Mouse (Mus musculus) heart, adult 2 months (tissue): Measurements from ENCODE around the gene Arsg. TPM values are rescaled to one million over a fixed set of nuclear protein-coding genes. Genes with fewer than 3 reads are reported as not detected.

Source experiments
- DNase-seq, 2 experiments: peaks; one replicate each; pipeline ENCODE4 v3.0.0; 2021
- H3K27ac ChIP-seq: fragments of 200-600 bp; 2 replicates; pipeline ENCODE4 v1.8.1; 2022
- H3K27me3 ChIP-seq: fragments of 200-500 bp; 2 replicates; pipeline ENCODE4 v1.6.1; 2012; ENCODE audit warnings: mild to moderate bottlenecking, low read length, inconsistent platforms, mixed read lengths; ENCODE audit not compliant: control insufficient read depth, insufficient read depth
- H3K36me3 ChIP-seq: fragments of 200-500 bp; 2 replicates; pipeline ENCODE4 v1.6.1; 2012; ENCODE audit warnings: low read length, inconsistent platforms; ENCODE audit not compliant: control insufficient read depth, insufficient read depth
- H3K4me1 ChIP-seq: fragments of 200-500 bp; 2 replicates; pipeline ENCODE4 v1.6.1; 2011; ENCODE audit warnings: low read length; ENCODE audit not compliant: control insufficient read depth, insufficient read depth
- H3K4me3 ChIP-seq: fragments of 200-600 bp; 2 replicates; pipeline ENCODE4 v1.8.1; 2022
- H3K79me2 ChIP-seq: fragments of 200-500 bp; replicated peaks from 2 replicates; pipeline ENCODE4 v1.6.1; 2012; ENCODE audit warnings: mild to moderate bottlenecking, inconsistent platforms, low read length, moderate library complexity, mixed read lengths; ENCODE audit not compliant: control insufficient read depth, insufficient read depth
- H3K9ac ChIP-seq: fragments of 200-500 bp; 2 replicates; pipeline ENCODE4 v1.6.1; 2012; ENCODE audit warnings: low read depth, mild to moderate bottlenecking, control low read depth, inconsistent platforms, low read length, mixed read lengths
- CTCF ChIP-seq: fragments of 200-600 bp; IDR thresholded peaks from 2 replicates; pipeline ENCODE4 v1.8.1; 2022; ENCODE audit warnings: antibody characterized with exemption, mild to moderate bottlenecking, moderate library complexity
- EP300 ChIP-seq: fragments of 200-500 bp; IDR thresholded peaks from 2 replicates; pipeline ENCODE4 v1.6.1; 2011; ENCODE audit warnings: low read depth, low read length, control low read depth; ENCODE audit not compliant: insufficient read depth
- POLR2A ChIP-seq: fragments of 200-500 bp; IDR thresholded peaks from 2 replicates; pipeline ENCODE4 v1.6.1; 2011; ENCODE audit warnings: mild to moderate bottlenecking, low read depth, low read length, control low read depth; ENCODE audit not compliant: insufficient read depth
- WGBS: fragments of 180-500 bp; shearing (Covaris S2); methylation state at CpG from one replicate; pipeline ENCODE4 v1.1.7; 2018; 5-methylcytosine and 5-hydroxymethylcytosine counted together
- intact Hi-C: fragments of 180-260 bp; cut with DNase I; formaldehyde crosslinking; loops from one replicate; pipeline ENCODE4 v1.15.1; 2025
- polyA plus RNA-seq: library from polyadenylated mRNA; depleted of rRNA; stranded (reverse); fragments of >200 nt; gene quantifications from 2 replicates; pipeline ENCODE4 v1.2.3, GENCODE M21; 2012
- total RNA-seq, 2 experiments: library from RNA; stranded (reverse); gene quantifications; 2 replicates each; pipeline ENCODE4 v1.2.3; 2021

Arsg gene
- total and polyA plus RNA-seq, 3 experiments, result 1.2 to 1.5 (median 1.3) TPM

GRCm38 (mm10) chr11:109476653-109477052 is 3.5 kb downstream of the Arsg start:
- Histone ChIP-seq H3K4me3 (no peak overlapping the region), H3K27ac (no peak overlapping the region), H3K9ac (no peak overlapping the region), H3K4me1 (no peaks in the 10 kb centered on the region), H3K79me2 (no peaks in the 10 kb centered on the region), H3K36me3 (no peaks in the 10 kb centered on the region), H3K27me3 (no peaks in the 10 kb centered on the region)
- WGBS, result 87% methylated on average over 6 of the region's 6 CpGs
- TF ChIP-seq EP300, result no peak
- no peak for TF ChIP-seq CTCF
- TF ChIP-seq POLR2A, result no peak
- DNase-seq, result no peak
- intact Hi-C loops, result no loop called here

DNA sequence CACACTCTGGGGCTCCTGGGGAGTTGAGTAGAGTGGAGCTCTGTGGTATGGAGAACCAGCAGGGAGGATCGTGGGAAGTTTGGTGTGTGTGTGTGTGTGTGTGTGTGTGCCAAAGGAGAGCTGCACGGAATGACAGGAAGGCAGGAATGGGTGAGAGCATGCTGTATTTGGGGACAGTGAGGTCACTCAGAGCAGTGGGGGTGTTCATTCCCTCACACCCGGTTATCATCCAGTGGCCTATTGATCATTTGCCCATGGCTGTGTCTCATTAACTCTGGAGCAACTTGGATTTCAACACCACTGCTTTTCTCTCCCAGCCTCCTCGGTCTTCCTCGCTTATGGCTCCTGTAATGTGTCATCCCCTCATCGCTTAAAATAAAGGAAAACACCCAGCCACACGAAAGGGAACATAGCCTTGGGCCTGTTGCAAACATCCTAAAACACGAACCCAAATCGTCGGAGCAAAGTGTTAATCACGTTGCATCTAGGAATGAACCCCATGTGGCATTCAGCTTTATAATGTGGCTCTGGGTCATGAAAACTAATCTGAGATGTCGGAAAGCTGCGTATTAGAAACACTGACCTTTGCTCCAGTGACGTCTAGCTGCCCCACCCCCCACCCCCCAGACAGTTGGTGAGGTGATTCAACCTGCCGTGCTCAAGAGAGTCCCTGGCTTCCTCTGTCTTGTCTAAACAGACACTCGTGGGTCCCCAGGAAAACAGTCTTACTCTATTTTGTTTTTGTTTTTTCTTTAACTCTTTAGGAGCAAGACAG is 4.6 kb downstream of the Arsg start:
- no peaks in the 10 kb centered on the region for H3K4me1 ChIP-seq
- no peaks in the 10 kb centered on the region for H3K79me2 ChIP-seq
- no peak overlapping the region for H3K4me3 ChIP-seq
- no peak overlapping the region for H3K27ac ChIP-seq
- intact Hi-C loops, result no loop called here
- TF ChIP-seq EP300 (no peak), POLR2A (no peak), CTCF (no peak)
- 52% methylated on average over 16 of the region's 16 CpGs for WGBS
- no peaks in the 10 kb centered on the region for H3K27me3 ChIP-seq
- DNase-seq, result no peak
- H3K36me3 ChIP-seq, result no peaks in the 10 kb centered on the region
- H3K9ac ChIP-seq, result no peak overlapping the region

DNA sequence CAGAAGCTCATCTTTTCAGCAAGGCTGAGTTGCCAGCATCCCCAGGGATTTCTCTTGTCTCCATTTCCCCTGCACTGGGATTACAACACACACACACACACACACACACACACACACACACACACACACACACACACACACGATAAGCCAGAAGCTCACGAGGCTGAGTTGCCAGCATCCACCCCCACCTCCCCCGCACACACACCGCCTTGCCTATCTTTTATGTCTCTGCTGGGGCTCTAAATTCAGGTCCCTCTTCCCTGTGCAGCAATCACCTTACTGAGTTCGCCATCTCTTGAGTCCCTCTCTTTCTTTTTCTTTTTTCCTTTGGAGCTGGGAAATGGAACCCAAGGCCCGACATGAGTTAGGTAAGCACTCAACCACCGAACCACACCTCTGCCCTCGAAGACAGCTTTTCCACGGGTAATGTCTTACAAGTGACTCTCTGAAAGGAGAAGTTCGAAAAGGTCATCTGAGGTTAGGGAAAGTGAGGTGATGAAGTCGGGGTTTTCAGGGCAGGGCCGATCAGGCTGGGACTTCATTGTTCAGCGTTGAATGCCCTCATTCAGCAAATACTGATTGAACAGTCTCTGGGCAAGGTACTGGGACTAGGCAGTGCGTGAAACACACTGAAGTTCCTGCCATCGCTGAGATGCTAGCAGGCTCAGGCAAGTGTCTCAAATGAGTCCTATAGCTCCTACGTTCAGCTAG is 6.6 kb downstream of the Arsg start:
- no peak for DNase-seq
- WGBS, result 76% methylated on average over 16 of the region's 16 CpGs
- Histone ChIP-seq H3K36me3 (no peaks in the 10 kb centered on the region), H3K4me1 (no peaks in the 10 kb centered on the region), H3K79me2 (no peaks in the 10 kb centered on the region), H3K9ac (no peak overlapping the region), H3K27me3 (no peaks in the 10 kb centered on the region), H3K27ac (no peak overlapping the region), H3K4me3 (no peak overlapping the region)
- intact Hi-C loops, result no loop called here
- TF ChIP-seq CTCF (no peak), POLR2A (no peak), EP300 (no peak)

GRCm38 (mm10) chr11:109480440-109480839 is 7.3 kb downstream of the Arsg start:
- no peak overlapping the region for H3K9ac ChIP-seq
- H3K4me1 ChIP-seq, result no peaks in the 10 kb centered on the region
- no peak overlapping the region for H3K27ac ChIP-seq
- no peak overlapping the region for H3K4me3 ChIP-seq
- no peaks in the 10 kb centered on the region for H3K79me2 ChIP-seq
- WGBS, result 70% methylated on average over 8 of the region's 8 CpGs
- no peak for DNase-seq
- H3K36me3 ChIP-seq, result no peaks in the 10 kb centered on the region
- H3K27me3 ChIP-seq, result no peaks in the 10 kb centered on the region
- TF ChIP-seq EP300, result no peak
- TF ChIP-seq POLR2A, result no peak
- TF ChIP-seq CTCF, result no peak
- intact Hi-C loops, result no loop called here

- Histone ChIP-seq H3K27ac (no peak overlapping the region), H3K36me3 (no peaks in the 10 kb centered on the region), H3K4me3 (no peak overlapping the region), H3K79me2 (no peaks in the 10 kb centered on the region), H3K4me1 (no peaks in the 10 kb centered on the region), H3K27me3 (no peaks in the 10 kb centered on the region), H3K9ac (no peak overlapping the region)
- intact Hi-C loops, result no loop called here
- TF ChIP-seq CTCF (no peak), POLR2A (no peak), EP300 (no peak)
- WGBS, result 77% methylated on average over 15 of the region's 15 CpGs
- peak in 1 of 2 experiments; percentile 14 for DNase-seq
Measured at GRCm38 (mm10) chr11:109485398-109486045, 12.3 kb downstream of the Arsg start.
